Mouse (Mus musculus) G1E (cell line): Measurements from ENCODE around the gene Rbm44.

Experiments used
- CTCF ChIP-seq: IDR thresholded peaks from 2 replicates; pipeline ENCODE4 v1.5.1; 2012; ENCODE audit warnings: low read depth, low read length, inconsistent platforms, mixed read lengths
- GATA1 ChIP-seq: IDR thresholded peaks from 2 replicates; pipeline ENCODE4 v1.6.1; 2012; ENCODE audit warnings: borderline replicate concordance, low read length, inconsistent platforms, mixed read lengths
- GATA2 ChIP-seq: IDR thresholded peaks from 2 replicates; pipeline ENCODE4 v1.6.1; 2012; ENCODE audit warnings: low read depth, low read length, inconsistent platforms, borderline replicate concordance
- POLR2AphosphoS5 ChIP-seq: IDR thresholded peaks from 2 replicates; pipeline ENCODE4 v1.6.1; 2012; ENCODE audit warnings: low read depth, low read length, inconsistent platforms; ENCODE audit not compliant: insufficient replicate concordance
- TAL1 ChIP-seq: conservative IDR thresholded peaks from 2 replicates; pipeline ENCODE4 v1.6.1; 2012; ENCODE audit warnings: low read depth, low read length, inconsistent platforms, mixed read lengths

- TF ChIP-seq CTCF: no peak
- no peak for TF ChIP-seq GATA1
- TF ChIP-seq POLR2AphosphoS5: no peak
- TF ChIP-seq GATA2: no peak
- no peak for TF ChIP-seq TAL1
Observed at GRCm38 (mm10) chr1:91123466-91123865, 21.4 kb upstream of the Rbm44 start.
